Mouse (Mus musculus): ENCODE measurements at regions not wholly inside any gene's neighbourhood (a gene's known extent, or its start where the extent isn't known, plus 50 kb on each side); places are given as distances from the start of the nearest gene placed in this dataset.

GRCm38 (mm10) chr12:109713041-109713440 lies 112.9 kb upstream of the Rtl1 start:
- TF ChIP-seq POLR2A (IDR thresholded peaks at IDR 0.05; ENCODE audit: control insufficient read depth, extremely low read depth, insufficient read depth, low read length, poor library complexity) (no peak), CTCF (IDR thresholded peaks at IDR 0.05; ENCODE audit: borderline replicate concordance, control insufficient read depth, extremely low read depth, insufficient read depth, low read length, poor library complexity) (no peak)

Data from thymus, adult 2 months (tissue).